Mouse (Mus musculus) bone marrow, adult 2 months (tissue): ENCODE data around the gene Camta2.

Source experiments
- CTCF ChIP-seq: fragments of 200-500 bp; IDR thresholded peaks from 2 replicates; pipeline ENCODE4 v1.5.1; 2011; ENCODE audit warnings: low read length, control low read depth; ENCODE audit not compliant: control insufficient read depth, insufficient read depth
- POLR2A ChIP-seq: fragments of 200-500 bp; IDR thresholded peaks from 2 replicates; pipeline ENCODE4 v1.6.1; 2011; ENCODE audit warnings: low read depth, mild to moderate bottlenecking, control low read depth, low read length, borderline replicate concordance; ENCODE audit not compliant: control insufficient read depth

DNA sequence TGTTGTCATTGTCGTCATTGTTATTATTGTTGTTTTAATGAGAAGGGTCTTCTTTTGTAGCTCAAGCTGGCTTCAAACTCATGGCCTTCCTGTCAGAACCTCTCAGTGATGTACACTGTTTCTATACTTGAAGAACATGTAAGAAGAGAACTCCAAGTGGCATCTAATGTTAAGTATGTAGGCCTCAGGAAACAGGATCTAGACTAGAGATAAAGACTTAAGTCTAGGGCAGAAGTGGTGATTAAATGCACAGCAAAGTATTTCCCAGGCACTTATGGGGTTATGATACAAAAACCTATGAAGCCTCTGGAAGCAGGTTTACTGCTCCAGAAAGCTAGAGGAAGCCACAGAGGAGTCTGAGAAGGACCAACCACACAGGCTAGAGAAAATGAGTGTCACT, 49.6 kb downstream of the Camta2 start:
- TF ChIP-seq CTCF = no peak
- TF ChIP-seq POLR2A = no peak
